Mouse (Mus musculus) liver, postnatal 0 days (tissue): Measurements from ENCODE around the gene Mcur1.

Experiments
- CTCF ChIP-seq: sonication (generic); IDR thresholded peaks from 2 replicates; pipeline ENCODE4 v1.5.1; 2016; ENCODE audit warnings: antibody characterized with exemption, low read depth
- EP300 ChIP-seq: IDR thresholded peaks from 2 replicates; pipeline ENCODE4 v1.6.1; 2016; ENCODE audit warnings: antibody characterized with exemption, low read depth, mild to moderate bottlenecking

- TF ChIP-seq CTCF (no peak), EP300 (no peak)
Measured at GRCm38 (mm10) chr13:43493058-43493481, 66.9 kb downstream of the Mcur1 start.
